Mouse (Mus musculus) lung, postnatal 0 days (tissue): ENCODE data around the gene Ror2.

Experiments
- CTCF ChIP-seq: IDR thresholded peaks from 2 replicates; pipeline ENCODE4 v1.5.1; 2016; ENCODE audit warnings: antibody characterized with exemption, mild to moderate bottlenecking
- EP300 ChIP-seq: IDR thresholded peaks from 2 replicates; pipeline ENCODE4 v1.6.1; 2016; ENCODE audit warnings: antibody characterized with exemption, mild to moderate bottlenecking, control low read depth

GRCm38 (mm10) chr13:53325531-53325930 lies 39.6 kb upstream of the Ror2 start:
- TF ChIP-seq CTCF (no peak), EP300 (no peak)
